Mouse (Mus musculus): ENCODE data around the gene Slc22a7. TPM values are rescaled to one million over a fixed set of nuclear protein-coding genes. Genes with fewer than 3 reads are reported as not detected.

Slc22a7 gene
- not detected in 2 replicates for polyA plus RNA-seq (2016; fragmentation: Nextera tagmentation; extraction: Ambion mirVana)

DNA sequence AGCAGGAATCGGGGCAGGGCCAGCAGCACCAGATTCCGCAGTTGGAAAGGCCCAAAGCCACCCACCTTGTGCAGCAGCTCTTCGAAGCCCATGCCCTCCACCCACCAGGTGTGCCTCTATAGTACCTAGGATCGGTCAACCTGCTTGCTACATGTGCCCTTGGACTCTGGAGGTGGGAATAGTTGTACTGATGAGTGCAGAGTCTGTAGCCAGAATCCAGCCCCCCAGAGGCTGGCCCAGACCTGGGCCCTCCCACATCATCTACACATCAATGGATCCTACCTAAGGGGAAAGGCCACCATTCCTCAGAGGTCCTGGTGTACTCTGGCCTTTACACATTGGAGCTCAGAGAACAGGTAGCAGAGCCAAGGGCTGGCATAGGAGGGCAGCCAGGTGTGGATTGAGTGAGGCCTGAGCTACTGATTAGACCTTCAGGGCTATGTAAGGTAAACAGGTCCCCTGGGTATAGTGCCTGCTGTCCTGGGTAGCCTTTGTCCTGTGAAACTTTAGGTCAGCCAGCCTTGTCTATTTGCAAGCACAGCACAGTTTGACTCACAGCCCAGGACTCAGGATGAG lies at the start of gene Slc22a7:
Slc22a7 (minus strand) TSS at position 160 of the 576 bp plus-strand sequence.
- no peaks in the 10 kb centered on the region for H3K9me3 ChIP-seq (replicated peaks)
- 74% methylated on average over 4 of the region's 4 CpGs for WGBS (ENCODE audit: insufficient replicate concordance)
- no peak within 1 kb of the TSS for H3K4me2 ChIP-seq
- no peaks in the 10 kb centered on the region for H3K36me3 ChIP-seq
- ATAC-seq, result no peak
- H3K9ac ChIP-seq, result no peak within 1 kb of the TSS
- peaks cover 75% of the 10 kb centered on the region for H3K27me3 ChIP-seq (replicated peaks)
- peaks cover 8% of the 10 kb centered on the region; the same call in 1 of the 2 replicates for H3K4me1 ChIP-seq
- no peak within 1 kb of the TSS for H3K4me3 ChIP-seq
- H3K27ac ChIP-seq, result no peak within 1 kb of the TSS

DNA sequence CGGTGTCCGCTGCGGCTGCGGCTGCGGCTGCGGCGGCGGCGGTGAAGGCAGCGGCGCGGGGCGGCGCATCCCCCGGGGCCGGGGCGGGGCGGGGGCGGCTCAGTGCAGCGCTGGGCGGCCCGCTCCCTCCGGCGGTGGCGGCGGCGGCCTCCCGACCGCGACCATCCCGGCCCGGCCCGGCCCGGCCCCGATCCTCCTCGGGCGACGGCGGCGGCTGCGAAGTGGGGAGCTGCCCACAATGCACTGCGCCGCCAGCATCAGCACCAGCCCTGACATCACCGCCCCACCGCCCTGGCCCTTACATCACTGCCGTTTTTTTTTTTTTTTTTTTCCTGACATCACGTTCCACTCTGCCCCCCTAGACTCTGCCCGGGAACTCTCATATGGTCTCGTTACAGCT lies 49.2 kb upstream of the Slc22a7 start, which contains the start of gene Ttbk1:
Ttbk1 (minus strand) TSS at position 245 of the 400 bp plus-strand sequence.
- 6% methylated on average over 4 of the region's 49 CpGs for WGBS (ENCODE audit: insufficient replicate concordance)
- peaks cover 9% of the 10 kb centered on the region for H3K4me1 ChIP-seq
- no peak within 1 kb of the TSS for H3K9ac ChIP-seq
- H3K4me3 ChIP-seq, result peak within 1 kb of the TSS; percentile 39
- no peak within 1 kb of the TSS for H3K27ac ChIP-seq
- peaks cover 92% of the 10 kb centered on the region for H3K27me3 ChIP-seq (replicated peaks)
- no peak for ATAC-seq
- H3K4me2 ChIP-seq, result peak within 1 kb of the TSS; percentile 58
- no peaks in the 10 kb centered on the region for H3K36me3 ChIP-seq
- H3K9me3 ChIP-seq (replicated peaks), result no peaks in the 10 kb centered on the region

- Histone ChIP-seq H3K9me3 (replicated peaks) (no peaks in the 10 kb centered on the region), H3K4me1 (peaks cover 9% of the 10 kb centered on the region), H3K27ac (no peak overlapping the region), H3K27me3 (replicated peaks) (peaks cover 92% of the 10 kb centered on the region), H3K9ac (no peak overlapping the region), H3K4me2 (peak overlapping the region; percentile 58), H3K4me3 (peak overlapping the region; percentile 39), H3K36me3 (no peaks in the 10 kb centered on the region)
- whole genome bisulfite sequencing (ENCODE audit: insufficient replicate concordance), result 4% methylated on average over 20 of the region's 22 CpGs
- no peak for ATAC-seq
Measured at GRCm38 (mm10) chr17:46486995-46487394, 48.7 kb upstream of the Slc22a7 start.

GRCm38 (mm10) chr17:46484461-46484875 lies 46.2 kb upstream of the Slc22a7 start:
- H3K36me3 ChIP-seq, result no peaks in the 10 kb centered on the region
- peaks cover 98% of the 10 kb centered on the region for H3K27me3 ChIP-seq (replicated peaks)
- no peak overlapping the region for H3K9ac ChIP-seq
- no peak overlapping the region for H3K27ac ChIP-seq
- H3K4me1 ChIP-seq, result peaks cover 9% of the 10 kb centered on the region
- H3K4me3 ChIP-seq, result no peak overlapping the region
- peak overlapping the region; percentile 62 for H3K4me2 ChIP-seq
- no peak for ATAC-seq
- H3K9me3 ChIP-seq (replicated peaks), result no peaks in the 10 kb centered on the region
- WGBS (ENCODE audit: insufficient replicate concordance), result 11% methylated on average over 6 of the region's 6 CpGs

DNA sequence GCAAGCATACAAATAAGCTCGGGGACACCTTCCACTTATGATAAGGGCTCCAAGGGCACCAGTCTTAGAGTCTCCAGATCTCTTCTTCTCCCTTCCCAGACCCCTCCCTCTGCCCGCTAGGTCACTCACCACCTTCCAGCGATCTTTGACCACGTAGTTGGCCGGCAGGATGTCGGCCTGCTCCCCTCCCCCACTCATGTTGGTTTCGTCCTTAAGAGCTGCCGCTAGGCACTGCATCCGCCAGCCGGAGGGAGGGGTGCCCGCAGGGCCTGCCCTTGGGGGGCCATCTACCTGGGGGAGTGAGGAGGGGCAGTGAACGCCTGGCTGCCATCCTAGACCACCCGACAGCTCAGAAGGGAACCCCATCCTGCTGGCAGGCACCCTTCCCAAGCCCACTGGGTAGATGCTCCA lies 45.8 kb upstream of the Slc22a7 start:
- 3% methylated on average over 13 of the region's 13 CpGs for WGBS (ENCODE audit: insufficient replicate concordance)
- H3K36me3 ChIP-seq, result no peaks in the 10 kb centered on the region
- H3K4me1 ChIP-seq, result peaks cover 9% of the 10 kb centered on the region
- H3K4me2 ChIP-seq, result peak overlapping the region; percentile 62
- H3K9ac ChIP-seq, result no peak overlapping the region
- peaks cover 98% of the 10 kb centered on the region for H3K27me3 ChIP-seq (replicated peaks)
- no peak overlapping the region for H3K27ac ChIP-seq
- H3K9me3 ChIP-seq (replicated peaks), result no peaks in the 10 kb centered on the region
- H3K4me3 ChIP-seq, result peak overlapping the region; percentile 36
- no peak for ATAC-seq

DNA sequence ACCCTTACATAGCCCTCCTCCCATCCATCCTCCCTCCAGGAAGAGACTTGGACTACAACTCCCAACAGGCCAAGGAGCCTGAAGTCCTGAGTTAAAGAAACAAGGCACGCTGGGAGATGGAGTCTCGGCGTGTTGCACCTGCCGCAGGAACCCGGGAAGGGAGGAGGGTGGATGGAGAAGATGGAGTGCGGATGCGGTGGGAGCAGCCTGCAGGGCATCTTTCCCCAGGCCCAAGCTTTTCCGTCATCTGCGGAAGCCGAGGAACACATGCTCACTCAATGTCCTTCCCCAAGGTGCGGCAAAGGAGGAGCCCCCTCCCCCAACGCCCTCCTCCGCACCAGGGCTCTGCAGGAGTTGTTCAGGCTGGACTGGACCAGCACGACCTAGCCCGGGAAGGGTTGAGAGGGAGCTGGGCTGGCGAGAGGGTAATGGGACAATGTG lies 45.3 kb upstream of the Slc22a7 start:
- Histone ChIP-seq H3K27me3 (replicated peaks) (peaks cover 98% of the 10 kb centered on the region), H3K4me1 (peaks cover 9% of the 10 kb centered on the region), H3K36me3 (no peaks in the 10 kb centered on the region), H3K9ac (no peak overlapping the region), H3K27ac (no peak overlapping the region), H3K9me3 (replicated peaks) (no peaks in the 10 kb centered on the region), H3K4me2 (peak overlapping the region; percentile 62), H3K4me3 (peak overlapping the region; percentile 36)
- no peak for ATAC-seq
- WGBS (ENCODE audit: insufficient replicate concordance), result under 1% methylated on average over 16 of the region's 16 CpGs

DNA sequence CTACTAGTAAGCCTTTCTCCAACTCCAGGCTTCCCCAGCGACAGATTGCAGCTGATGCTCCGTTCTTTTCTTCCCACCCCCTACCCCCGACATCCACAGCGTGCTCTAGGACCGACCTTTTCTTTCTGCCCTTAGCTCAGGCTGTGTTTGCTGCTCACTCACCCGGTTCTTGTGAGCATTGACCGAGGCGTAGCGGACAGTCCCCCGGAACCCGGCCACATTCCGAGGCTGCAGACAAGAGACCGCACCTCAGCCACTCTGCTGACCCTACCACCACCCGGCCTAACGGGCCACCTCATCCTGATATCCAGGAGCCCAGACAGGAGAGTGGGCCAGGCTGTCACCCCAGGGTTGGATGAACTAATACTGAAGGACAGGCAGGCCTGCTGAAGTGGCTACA lies 39.0 kb upstream of the Slc22a7 start:
- Histone ChIP-seq H3K27ac (no peak overlapping the region), H3K4me2 (no peak overlapping the region), H3K4me1 (no peaks in the 10 kb centered on the region), H3K27me3 (replicated peaks) (peaks cover 63% of the 10 kb centered on the region), H3K36me3 (no peaks in the 10 kb centered on the region), H3K9me3 (replicated peaks) (no peaks in the 10 kb centered on the region), H3K4me3 (no peak overlapping the region), H3K9ac (no peak overlapping the region)
- 77% methylated on average over 15 of the region's 15 CpGs for WGBS (ENCODE audit: insufficient replicate concordance)
- no peak for ATAC-seq

GRCm38 (mm10) chr17:46476601-46477000 lies 38.3 kb upstream of the Slc22a7 start:
- no peak overlapping the region for H3K4me3 ChIP-seq
- 64% methylated on average over 8 of the region's 8 CpGs for WGBS (ENCODE audit: insufficient replicate concordance)
- no peak for ATAC-seq
- no peak overlapping the region for H3K27ac ChIP-seq
- H3K9ac ChIP-seq, result no peak overlapping the region
- H3K36me3 ChIP-seq, result no peaks in the 10 kb centered on the region
- no peak overlapping the region for H3K4me2 ChIP-seq
- no peaks in the 10 kb centered on the region for H3K4me1 ChIP-seq
- H3K9me3 ChIP-seq (replicated peaks), result no peaks in the 10 kb centered on the region
- H3K27me3 ChIP-seq (replicated peaks), result peaks cover 56% of the 10 kb centered on the region

DNA sequence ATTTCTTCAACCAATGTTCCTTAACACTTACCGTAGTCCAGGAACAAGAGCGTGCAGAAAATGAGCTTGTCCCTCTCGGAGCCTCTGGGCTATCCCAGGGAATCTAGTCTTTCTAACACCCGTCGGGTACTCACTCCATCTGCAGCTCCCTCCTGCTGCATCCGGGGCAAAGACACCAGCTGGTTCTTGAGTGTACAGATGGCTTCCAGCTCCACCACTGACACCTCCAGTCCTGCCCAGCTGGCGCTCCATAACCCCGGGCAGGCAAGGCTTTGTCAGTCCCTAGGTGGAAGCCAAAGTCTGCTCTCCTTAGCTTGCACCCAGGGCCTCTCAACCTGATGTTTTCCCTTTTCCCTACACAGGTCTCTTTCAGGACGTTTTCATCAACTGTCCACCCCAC lies 29.6 kb upstream of the Slc22a7 start:
- H3K4me2 ChIP-seq, result no peak overlapping the region
- H3K9ac ChIP-seq, result no peak overlapping the region
- H3K27me3 ChIP-seq (replicated peaks), result peaks cover 41% of the 10 kb centered on the region
- no peaks in the 10 kb centered on the region for H3K36me3 ChIP-seq
- no peak overlapping the region for H3K4me3 ChIP-seq
- H3K27ac ChIP-seq, result no peak overlapping the region
- 64% methylated on average over 9 of the region's 9 CpGs for WGBS (ENCODE audit: insufficient replicate concordance)
- no peak for ATAC-seq
- H3K9me3 ChIP-seq (replicated peaks), result no peaks in the 10 kb centered on the region
- H3K4me1 ChIP-seq, result 0 out of 2 replicates have a peak, but pooled peaks cover 5% of the 10 kb centered on the region

DNA sequence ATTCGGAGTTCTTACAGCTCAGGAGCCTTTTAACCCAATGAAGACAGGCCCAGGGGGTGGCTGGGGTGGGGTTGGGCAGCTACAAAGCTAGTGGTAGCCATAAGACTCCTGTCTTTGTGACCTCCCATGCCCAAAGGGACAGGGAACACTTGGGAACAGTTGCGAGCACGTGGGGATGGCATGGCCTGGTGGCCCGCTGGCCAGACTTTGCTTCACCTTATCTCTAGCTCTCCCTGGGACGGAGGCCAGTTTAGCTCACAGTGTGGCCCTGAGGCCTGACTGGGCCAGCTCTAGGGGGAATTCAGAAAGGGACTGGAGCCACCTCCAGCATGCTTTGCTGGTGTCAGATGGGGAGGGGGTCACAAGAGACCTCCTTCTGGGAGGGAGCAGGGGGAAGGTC lies 24.0 kb upstream of the Slc22a7 start:
- Histone ChIP-seq H3K36me3 (no peaks in the 10 kb centered on the region), H3K4me1 (peaks cover 6% of the 10 kb centered on the region), H3K4me3 (no peak overlapping the region), H3K27ac (no peak overlapping the region), H3K9ac (no peak overlapping the region), H3K9me3 (replicated peaks) (no peaks in the 10 kb centered on the region), H3K27me3 (replicated peaks) (peaks cover 77% of the 10 kb centered on the region), H3K4me2 (no peak overlapping the region)
- no peak for ATAC-seq
- WGBS (ENCODE audit: insufficient replicate concordance), result 45% methylated on average over 5 of the region's 5 CpGs

DNA sequence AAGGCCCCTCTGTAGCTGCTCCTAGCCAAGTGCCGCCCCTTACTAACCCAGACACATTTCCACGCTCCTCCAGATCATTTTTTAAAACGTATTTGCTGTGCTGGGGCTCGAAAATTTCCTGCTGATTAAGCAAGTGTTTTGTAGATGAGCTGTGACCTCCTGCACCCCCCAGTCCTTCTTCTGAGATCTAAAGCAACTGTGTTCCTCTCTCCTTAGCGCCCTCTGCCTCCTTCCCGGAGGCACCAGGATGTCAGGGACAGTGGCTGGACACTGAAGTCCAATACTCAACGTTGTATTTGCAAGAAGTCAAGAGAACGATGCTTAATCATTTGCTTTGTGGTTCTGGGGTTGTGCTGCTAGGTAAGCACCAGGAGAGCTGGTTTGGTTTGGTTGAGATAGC lies 23.1 kb upstream of the Slc22a7 start:
- ATAC-seq, result no peak
- H3K9ac ChIP-seq, result no peak overlapping the region
- H3K9me3 ChIP-seq (replicated peaks), result no peaks in the 10 kb centered on the region
- H3K27me3 ChIP-seq (replicated peaks), result peaks cover 86% of the 10 kb centered on the region
- peaks cover 6% of the 10 kb centered on the region for H3K4me1 ChIP-seq
- no peaks in the 10 kb centered on the region for H3K36me3 ChIP-seq
- WGBS (ENCODE audit: insufficient replicate concordance), result 6% methylated on average over 8 of the region's 8 CpGs
- peak overlapping the region; percentile 55 for H3K4me2 ChIP-seq
- H3K27ac ChIP-seq, result no peak overlapping the region
- H3K4me3 ChIP-seq, result peak overlapping the region; percentile 35

DNA sequence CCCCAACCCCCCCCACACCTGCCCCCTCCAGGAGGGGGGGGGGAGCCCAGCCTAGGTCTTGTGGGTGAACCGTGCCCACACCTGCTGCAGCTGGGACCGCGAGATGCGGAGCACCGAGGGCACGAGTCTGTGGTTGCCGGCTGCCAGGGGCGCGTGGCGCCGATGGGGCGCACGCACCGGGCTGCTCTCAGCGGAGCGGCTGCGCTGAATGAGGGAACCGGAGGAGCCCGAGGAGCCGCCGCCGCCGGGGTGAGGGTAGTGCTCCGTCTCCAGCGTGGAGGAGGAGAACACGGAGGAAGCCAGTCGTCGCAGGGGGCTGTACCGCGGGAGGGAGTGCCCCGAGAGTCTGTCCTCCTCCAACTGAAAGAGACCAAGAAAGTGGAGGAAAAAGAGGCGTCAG lies 22.4 kb upstream of the Slc22a7 start:
- Histone ChIP-seq H3K9ac (no peak overlapping the region), H3K9me3 (replicated peaks) (no peaks in the 10 kb centered on the region), H3K4me3 (peak overlapping the region; percentile 35), H3K27ac (no peak overlapping the region), H3K4me2 (peak overlapping the region; percentile 55), H3K4me1 (peaks cover 6% of the 10 kb centered on the region), H3K27me3 (replicated peaks) (peaks cover 93% of the 10 kb centered on the region), H3K36me3 (no peaks in the 10 kb centered on the region)
- ATAC-seq, result no peak
- 1% methylated on average over 32 of the region's 32 CpGs for WGBS (ENCODE audit: insufficient replicate concordance)

- WGBS (ENCODE audit: insufficient replicate concordance), result 26% methylated on average over 3 of the region's 3 CpGs
- H3K27ac ChIP-seq, result no peak overlapping the region
Measured at GRCm38 (mm10) chr17:46458439-46458838, 20.2 kb upstream of the Slc22a7 start.

More at GRCm38 (mm10) chr17:46458439-46458838, 20.2 kb upstream of the Slc22a7 start:
- Histone ChIP-seq H3K9ac (no peak overlapping the region), H3K27me3 (replicated peaks) (peaks cover 97% of the 10 kb centered on the region), H3K9me3 (replicated peaks) (no peaks in the 10 kb centered on the region), H3K4me1 (peaks cover 18% of the 10 kb centered on the region), H3K36me3 (no peaks in the 10 kb centered on the region), H3K4me2 (no peak overlapping the region), H3K4me3 (no peak overlapping the region)
- no peak for ATAC-seq
